Mouse (Mus musculus) MEL (cell line): ENCODE results near the gene Ndc80. TPM values are rescaled to one million over a fixed set of nuclear protein-coding genes. Genes with fewer than 3 reads are reported as not detected.
A peak's percentile ranks its signal among the peaks of the same experiment; 100 is the strongest.

ENCODE experiments used
- DNase-seq: peaks from one replicate; pipeline ENCODE4 v3.0.0; 2011; ENCODE audit warnings: low read depth, low spot score
- H3K27ac ChIP-seq: 2 replicates; pipeline ENCODE4 v1.5.1; 2012; ENCODE audit warnings: low read depth, mild to moderate bottlenecking, control low read depth, low read length, moderate library complexity; ENCODE audit not compliant: control insufficient read depth
- H3K27me3 ChIP-seq, 2 experiments: fragments of 150-350 bp in 1 of 2; sonication (generic) in 1 of 2; 2 replicates each; pipeline ENCODE4 v1.6.1; 2012; ENCODE audit warnings: low read length in 2 of 2, mild to moderate bottlenecking in 2 of 2, improper control_type of control experiment in 1 of 2, moderate library complexity in 1 of 2; ENCODE audit not compliant: insufficient read depth in 2 of 2, control insufficient read depth in 1 of 2
- H3K36me3 ChIP-seq, 2 experiments: 2 replicates each; pipeline ENCODE4 v1.6.1; 2012 to 2014; ENCODE audit warnings: low read length in 2 of 2, improper control_type of control experiment in 1 of 2, inconsistent platforms in 1 of 2, mild to moderate bottlenecking in 1 of 2; ENCODE audit not compliant: insufficient read depth in 2 of 2, control insufficient read depth in 1 of 2
- H3K4me1 ChIP-seq, 2 experiments: fragments of 150-350 bp in 1 of 2; sonication (generic) in 1 of 2; 2 replicates each; pipeline ENCODE4 v1.6.1; 2012; ENCODE audit warnings: low read length in 2 of 2, improper control_type of control experiment in 1 of 2, mild to moderate bottlenecking in 1 of 2; ENCODE audit not compliant: insufficient read depth in 2 of 2, control insufficient read depth in 1 of 2
- H3K4me3 ChIP-seq, 2 experiments: fragments of 150-350 bp in 1 of 2; sonication (generic) in 1 of 2; 2 replicates each; pipeline ENCODE4 v1.5.1; 2012; ENCODE audit warnings: low read depth in 2 of 2, low read length in 2 of 2, mild to moderate bottlenecking in 2 of 2, moderate library complexity in 2 of 2, control low read depth in 1 of 2, improper control_type of control experiment in 1 of 2; ENCODE audit not compliant: control insufficient read depth in 1 of 2, insufficient read depth in 1 of 2
- H3K79me2 ChIP-seq: 2 replicates; pipeline ENCODE4 v1.6.1; 2012; ENCODE audit warnings: mild to moderate bottlenecking, low read length, moderate library complexity; ENCODE audit not compliant: control insufficient read depth, poor library complexity, insufficient read depth
- H3K9ac ChIP-seq: 2 replicates; pipeline ENCODE4 v1.6.1; 2012; ENCODE audit warnings: low read depth, mild to moderate bottlenecking, control low read depth, low read length, moderate library complexity; ENCODE audit not compliant: control insufficient read depth, poor library complexity, severe bottlenecking
- H3K9me3 ChIP-seq: fragments of 150-350 bp; sonication (generic); replicated peaks from 2 replicates; pipeline ENCODE4 v1.6.1; 2012; ENCODE audit warnings: mild to moderate bottlenecking, low read length, improper control_type of control experiment, moderate library complexity; ENCODE audit not compliant: insufficient read depth
- BHLHE40 ChIP-seq: IDR thresholded peaks from 2 replicates; pipeline ENCODE4 v1.6.1; 2012; ENCODE audit warnings: low read depth, mild to moderate bottlenecking, inconsistent platforms, low read length, improper control_type of control experiment, borderline replicate concordance
- CHD1 ChIP-seq: IDR thresholded peaks from 2 replicates; pipeline ENCODE4 v1.6.1; 2012; ENCODE audit warnings: low read depth, mild to moderate bottlenecking, inconsistent platforms, low read length, improper control_type of control experiment
- CHD2 ChIP-seq: IDR thresholded peaks from 2 replicates; pipeline ENCODE4 v1.6.1; 2011; ENCODE audit warnings: low read length, improper control_type of control experiment
- CTCF ChIP-seq, 3 experiments: IDR thresholded peaks in 2 of 3; conservative IDR thresholded peaks in 1 of 3; 2 replicates each; pipeline ENCODE4 v1.5.1; 2011 to 2012; ENCODE audit warnings: low read length in 3 of 3, low read depth in 2 of 3, mild to moderate bottlenecking in 2 of 3, improper control_type of control experiment in 1 of 3, inconsistent platforms in 1 of 3, mixed read lengths in 1 of 3, moderate library complexity in 1 of 3; ENCODE audit not compliant: control insufficient read depth in 1 of 3, insufficient read depth in 1 of 3, poor library complexity in 1 of 3, severe bottlenecking in 1 of 3
- E2F4 ChIP-seq: IDR thresholded peaks from 2 replicates; pipeline ENCODE4 v1.6.1; 2011; ENCODE audit warnings: low read depth, low read length, improper control_type of control experiment, borderline replicate concordance
- GATA1 ChIP-seq: IDR thresholded peaks from 2 replicates; pipeline ENCODE4 v1.6.1; 2011; ENCODE audit warnings: low read depth, low read length, improper control_type of control experiment
- HCFC1 ChIP-seq: IDR thresholded peaks from 2 replicates; pipeline ENCODE4 v1.6.1; 2012; ENCODE audit warnings: low read depth, mild to moderate bottlenecking, inconsistent platforms, low read length, improper control_type of control experiment, moderate library complexity
- JUND ChIP-seq: IDR thresholded peaks from 2 replicates; pipeline ENCODE4 v1.6.1; 2011; ENCODE audit warnings: low read depth, mild to moderate bottlenecking, improper control_type of control experiment, low read length
- KAT2A ChIP-seq: conservative IDR thresholded peaks from 2 replicates; pipeline ENCODE4 v1.6.1; 2012; ENCODE audit warnings: low read depth, low read length, improper control_type of control experiment, inconsistent platforms
- MAFK ChIP-seq: IDR thresholded peaks from 2 replicates; pipeline ENCODE4 v1.6.1; 2011; ENCODE audit warnings: low read depth, mild to moderate bottlenecking, low read length, improper control_type of control experiment, borderline replicate concordance
- MAZ ChIP-seq: IDR thresholded peaks from 2 replicates; pipeline ENCODE4 v1.6.1; 2012; ENCODE audit warnings: low read depth, mild to moderate bottlenecking, inconsistent platforms, low read length, improper control_type of control experiment
- MEF2A ChIP-seq: IDR thresholded peaks from 2 replicates; pipeline ENCODE4 v1.6.1; 2014; ENCODE audit warnings: low read depth, mild to moderate bottlenecking, inconsistent platforms, low read length, improper control_type of control experiment; ENCODE audit not compliant: poor library complexity, insufficient replicate concordance, severe bottlenecking; ENCODE audit errors: extremely low read depth
- MYC ChIP-seq: IDR thresholded peaks from 2 replicates; pipeline ENCODE4 v1.6.1; 2011; ENCODE audit warnings: low read depth, mild to moderate bottlenecking, low read length, improper control_type of control experiment, moderate library complexity
- POLR2A ChIP-seq, 2 experiments: IDR thresholded peaks; 2 replicates each; pipeline ENCODE4 v1.6.1; 2011 to 2012; ENCODE audit warnings: low read length in 2 of 2, mild to moderate bottlenecking in 2 of 2, control low read depth in 1 of 2, improper control_type of control experiment in 1 of 2, low read depth in 1 of 2, moderate library complexity in 1 of 2; ENCODE audit not compliant: control insufficient read depth in 1 of 2, insufficient read depth in 1 of 2, poor library complexity in 1 of 2
- POLR2AphosphoS2 ChIP-seq: IDR thresholded peaks from 2 replicates; pipeline ENCODE4 v1.6.1; 2011; ENCODE audit warnings: low read length, improper control_type of control experiment
- RAD21 ChIP-seq: IDR thresholded peaks from 2 replicates; pipeline ENCODE4 v1.6.1; 2011; ENCODE audit warnings: mild to moderate bottlenecking, low read depth, low read length, improper control_type of control experiment
- RCOR1 ChIP-seq: IDR thresholded peaks from 2 replicates; pipeline ENCODE4 v1.6.1; 2012; ENCODE audit warnings: low read depth, mild to moderate bottlenecking, inconsistent platforms, low read length, improper control_type of control experiment
- SIN3A ChIP-seq: IDR thresholded peaks from 2 replicates; pipeline ENCODE4 v1.6.1; 2012; ENCODE audit warnings: low read length, improper control_type of control experiment, inconsistent platforms
- SMC3 ChIP-seq: IDR thresholded peaks from 2 replicates; pipeline ENCODE4 v1.6.1; 2011; ENCODE audit warnings: low read depth, low read length, improper control_type of control experiment
- TAL1 ChIP-seq: IDR thresholded peaks from 2 replicates; pipeline ENCODE4 v1.6.1; 2012; ENCODE audit warnings: mild to moderate bottlenecking, inconsistent platforms, low read length, moderate library complexity, mixed read lengths
- TBP ChIP-seq: IDR thresholded peaks from 2 replicates; pipeline ENCODE4 v1.8.0; 2011; ENCODE audit warnings: low read depth, low read length, improper control_type of control experiment
- TCF12 ChIP-seq: IDR thresholded peaks from 2 replicates; pipeline ENCODE4 v1.6.1; 2014; ENCODE audit warnings: low read depth, mild to moderate bottlenecking, inconsistent platforms, low read length, improper control_type of control experiment, moderate library complexity
- USF1 ChIP-seq: IDR thresholded peaks from 2 replicates; pipeline ENCODE4 v1.6.1; 2014; ENCODE audit warnings: low read depth, mild to moderate bottlenecking, inconsistent platforms, low read length, improper control_type of control experiment, moderate library complexity
- ZC3H11A ChIP-seq: IDR thresholded peaks from 2 replicates; pipeline ENCODE4 v1.6.1; 2012; ENCODE audit warnings: low read depth, mild to moderate bottlenecking, inconsistent platforms, low read length, improper control_type of control experiment
- ZKSCAN1 ChIP-seq: IDR thresholded peaks from 2 replicates; pipeline ENCODE4 v1.6.1; 2012; ENCODE audit warnings: low read depth, mild to moderate bottlenecking, inconsistent platforms, low read length, improper control_type of control experiment, moderate library complexity
- ZNF384 ChIP-seq: IDR thresholded peaks from 2 replicates; pipeline ENCODE4 v1.6.1; 2012; ENCODE audit warnings: low read depth, mild to moderate bottlenecking, inconsistent platforms, low read length, improper control_type of control experiment
- polyA plus RNA-seq, 2 experiments: library from polyadenylated mRNA; stranded (reverse) in 1 of 2; unstranded in 1 of 2; fragments of >175 nt in 1 of 2; fragments of >200 nt in 1 of 2; gene quantifications; 2 replicates each; pipeline versions ENCODE4 v1.2.1 to v1.2.4; 2012; ENCODE audit warnings: low replicate concordance in 2 of 2, low read depth in 1 of 2; ENCODE audit not compliant: insufficient read length in 2 of 2, insufficient read depth in 1 of 2, missing spikeins in 1 of 2
- total RNA-seq: library from RNA; depleted of rRNA; stranded (reverse); fragments of 300-350 nt; gene quantifications from 2 replicates; pipeline ENCODE4 v1.2.3, GENCODE M21; 2012

The Ndc80 gene
- total and polyA plus RNA-seq, 3 experiments, result 26.0 to 28.3 TPM; not detected in 1

- Histone ChIP-seq H3K9ac (peak overlapping the region; percentile 73), H3K27me3 (no peaks in the 10 kb centered on the region), H3K4me3 (peak overlapping the region; percentile 59 to 70), H3K4me1 (no peaks in the 10 kb centered on the region; a peak in 1 of 4 replicates), H3K36me3 (peaks cover 0 to 8% of the 10 kb centered on the region in 2 experiments; a peak in 2 of 4 replicates), H3K27ac (0 out of 2 replicates have a peak overlapping the region, but pooled peaks have one; percentile 5), H3K79me2 (no peaks in the 10 kb centered on the region), H3K9me3 (no peaks in the 10 kb centered on the region)
- TF ChIP-seq MYC, result 0 out of 2 replicates have a peak, but pooled peaks have one; percentile 13
- TF ChIP-seq HCFC1, result no peak
- peak; percentile 58 for DNase-seq
Observed at GRCm38 (mm10) chr17:71551350-71551749, 24.7 kb upstream of the Ndc80 start.

GRCm38 (mm10) chr17:71548586-71548985 lies 21.9 kb upstream of the Ndc80 start:
- no peaks in the 10 kb centered on the region; a peak in 1 of 4 replicates for H3K4me1 ChIP-seq
- no peaks in the 10 kb centered on the region for H3K27me3 ChIP-seq
- H3K27ac ChIP-seq, result no peak overlapping the region
- H3K9ac ChIP-seq, result no peak overlapping the region
- H3K9me3 ChIP-seq, result no peaks in the 10 kb centered on the region
- no peak overlapping the region for H3K4me3 ChIP-seq
- peak; percentile 66 for DNase-seq
- TF ChIP-seq RCOR1 (peak; percentile 37; the same call in 1 of the 2 replicates), RAD21 (peak; percentile 89), ZC3H11A (peak; percentile 53), CTCF (IDR thresholded peaks at IDR 0.05 in 2 of 3, conservative IDR thresholded peaks at IDR 0.05 in 1 of 3; ENCODE audit: control insufficient read depth in 1 of 3, insufficient read depth in 1 of 3, low read depth in 2 of 3, low read length in 3 of 3, poor library complexity in 1 of 3, severe bottlenecking in 1 of 3) (peak; percentile 26 to 75 (median 40)), SMC3 (peak; percentile 61), CHD1 (no peak), ZNF384 (no peak)
- TF ChIP-seq, all 39 proteins: peak for 5
- H3K36me3 ChIP-seq, result peaks cover 0 to 8% of the 10 kb centered on the region in 2 experiments; a peak in 2 of 4 replicates
- H3K79me2 ChIP-seq, result no peaks in the 10 kb centered on the region

- Histone ChIP-seq H3K36me3 (peaks cover 0 to 5% of the 10 kb centered on the region in 2 experiments; a peak in 1 of 4 replicates), H3K27ac (no peak overlapping the region), H3K79me2 (no peaks in the 10 kb centered on the region), H3K9ac (no peak overlapping the region), H3K27me3 (no peaks in the 10 kb centered on the region), H3K4me1 (peaks cover 3 to 5% of the 10 kb centered on the region in 2 experiments; a peak in 3 of 4 replicates), H3K4me3 (no peak overlapping the region), H3K9me3 (no peaks in the 10 kb centered on the region)
- peak; percentile 32 for DNase-seq
- no peak for TF ChIP-seq MAFK
- no peak for TF ChIP-seq MAZ
- TF ChIP-seq GATA1, result peak; percentile 59
- no peak for TF ChIP-seq JUND
- no peak for TF ChIP-seq KAT2A
- no peak for TF ChIP-seq TBP
- no peak for TF ChIP-seq HCFC1
- TF ChIP-seq ZC3H11A, result no peak
- no peak for TF ChIP-seq E2F4
- TF ChIP-seq BHLHE40, result no peak
- TF ChIP-seq SIN3A, result no peak
- no peak for TF ChIP-seq MEF2A
- TF ChIP-seq ZKSCAN1, result no peak
- peak; percentile 25; the same call in 1 of the 2 replicates for TF ChIP-seq TCF12
- TF ChIP-seq POLR2A (IDR thresholded peaks at IDR 0.05; ENCODE audit: control insufficient read depth in 1 of 2, insufficient read depth in 1 of 2, low read depth in 1 of 2, low read length in 2 of 2, poor library complexity in 1 of 2), result no peak
- TF ChIP-seq CHD2, result no peak
- TF ChIP-seq POLR2AphosphoS2, result no peak
- no peak for TF ChIP-seq TAL1
- no peak for TF ChIP-seq USF1
- TF ChIP-seq CTCF (IDR thresholded peaks at IDR 0.05 in 2 of 3, conservative IDR thresholded peaks at IDR 0.05 in 1 of 3; ENCODE audit: control insufficient read depth in 1 of 3, insufficient read depth in 1 of 3, low read depth in 2 of 3, low read length in 3 of 3, poor library complexity in 1 of 3, severe bottlenecking in 1 of 3), result no peak
Observed at GRCm38 (mm10) chr17:71537164-71537563, 10.5 kb upstream of the Ndc80 start.
